Mouse (Mus musculus) adipose tissue, adult 10 weeks (tissue): ENCODE results near the gene Gm13057. TPM values are rescaled to one million over a fixed set of nuclear protein-coding genes. Genes with fewer than 3 reads are reported as not detected.

ENCODE experiments used
- polyA plus RNA-seq: library from polyadenylated mRNA; stranded (reverse); fragments of 350-450 nt; fragmentation: Illumina TruSeq; extraction: RNeasy Lipid Tissue Mini Kit (QIAGEN cat#74804); gene quantifications from one replicate; pipeline ENCODE4 v1.2.3, GENCODE M21; 2014; ENCODE audit warnings: low read depth, low replicate concordance

The Gm13057 gene
- polyA plus RNA-seq: not detected

GRCm38 (mm10) chr4:143551400-143551799 lies at the start of gene Gm13057, which contains the start of gene BC080695:
TSS of gene Gm13057 (plus strand) at chr4:143551709.
TSS of gene BC080695 (plus strand) at chr4:143551700.

GRCm38 (mm10) chr4:143511043-143511442 lies 40.5 kb upstream of the Gm13057 start, which contains the start of gene Gm13043:
TSS of gene Gm13043 (plus strand) at chr4:143511343.

GRCm38 (mm10) chr4:143535654-143536053 lies 15.9 kb upstream of the Gm13057 start, which contains the start of gene Gm13040:
TSS of gene Gm13040 (plus strand) at chr4:143535954.

Other genes with a start within 250 kb of the Gm13057 start
- not detected for gene Lrrc38, start 202.0 kb upstream of the Gm13057 start, polyA plus RNA-seq
- gene Pramel1, start 157.3 kb upstream of the Gm13057 start, polyA plus RNA-seq: 0.10 TPM
- 12.3 TPM for gene Pramef8, start 139.3 kb upstream of the Gm13057 start, polyA plus RNA-seq
- not detected for gene Oog4, start 101.4 kb upstream of the Gm13057 start, polyA plus RNA-seq
- gene Gm13043, start 40.4 kb upstream of the Gm13057 start, polyA plus RNA-seq: not detected
- gene Gm13040, start 15.8 kb upstream of the Gm13057 start, polyA plus RNA-seq: not detected
- not detected for gene BC080695, start within 50 bp of the Gm13057 start, polyA plus RNA-seq
- gene Gm13083, start 63.3 kb downstream of the Gm13057 start, polyA plus RNA-seq: not detected
- not detected for gene Gm13088, start 105.5 kb downstream of the Gm13057 start, polyA plus RNA-seq
- not detected for gene Gm13089, start 151.0 kb downstream of the Gm13057 start, polyA plus RNA-seq
- gene Gm13078, start 167.7 kb downstream of the Gm13057 start, polyA plus RNA-seq: not detected
- gene Gm13023, start 237.6 kb downstream of the Gm13057 start, polyA plus RNA-seq: not detected